Mouse (Mus musculus): ENCODE data around the gene Nbeal2. TPM values are rescaled to one million over a fixed set of nuclear protein-coding genes. Genes with fewer than 3 reads are reported as not detected.

Gene Nbeal2
- polyA plus RNA-seq, 1 experiment: 28.1 TPM

- TF ChIP-seq POLR2A (IDR thresholded peaks at IDR 0.05; ENCODE audit: low read depth, low read length): no peak
- no peak for TF ChIP-seq CTCF (IDR thresholded peaks at IDR 0.05; ENCODE audit: extremely low read depth, insufficient read length, insufficient replicate concordance, low read depth, low read length)
- Histone ChIP-seq H3K36me3 (ENCODE audit: control insufficient read depth, insufficient read depth, low read length) (no peaks in the 10 kb centered on the region), H3K4me1 (ENCODE audit: control insufficient read depth, insufficient read depth, insufficient read length, low read length) (peaks cover 23% of the 10 kb centered on the region), H3K4me3 (ENCODE audit: low read depth, low read length) (no peak overlapping the region), H3K27me3 (ENCODE audit: control insufficient read depth, insufficient read depth, low read length) (no peaks in the 10 kb centered on the region), H3K27ac (ENCODE audit: insufficient read depth, low read depth, low read length) (peak overlapping the region; percentile 20; the same call in 1 of the 2 replicates)
- 66% methylated on average over 8 of the region's 8 CpGs for WGBS
These were observed 22.5 kb upstream of the Nbeal2 start for GRCm38 (mm10) chr9:110676492-110676911.

- TF ChIP-seq CTCF (IDR thresholded peaks at IDR 0.05; ENCODE audit: extremely low read depth, insufficient read length, insufficient replicate concordance, low read depth, low read length) (no peak), POLR2A (IDR thresholded peaks at IDR 0.05; ENCODE audit: low read depth, low read length) (no peak)
- no peak overlapping the region for H3K27ac ChIP-seq (ENCODE audit: insufficient read depth, low read depth, low read length)
- H3K4me1 ChIP-seq (ENCODE audit: control insufficient read depth, insufficient read depth, insufficient read length, low read length): peaks cover 26% of the 10 kb centered on the region
- no peak overlapping the region for H3K4me3 ChIP-seq (ENCODE audit: low read depth, low read length)
- no peaks in the 10 kb centered on the region for H3K36me3 ChIP-seq (ENCODE audit: control insufficient read depth, insufficient read depth, low read length)
- 61% methylated on average over 10 of the region's 10 CpGs for WGBS
- no peaks in the 10 kb centered on the region for H3K27me3 ChIP-seq (ENCODE audit: control insufficient read depth, insufficient read depth, low read length)
These were observed 19.3 kb upstream of the Nbeal2 start for GRCm38 (mm10) chr9:110673107-110673752.

- WGBS: 67% methylated on average over 7 of the region's 7 CpGs
- H3K27ac ChIP-seq (ENCODE audit: insufficient read depth, low read depth, low read length): no peak overlapping the region
These were observed 18.6 kb upstream of the Nbeal2 start for GRCm38 (mm10) chr9:110672462-110673106.

GRCm38 (mm10) chr9:110669785-110670184, 15.8 kb upstream of the Nbeal2 start:
- H3K4me3 ChIP-seq (ENCODE audit: low read depth, low read length): no peak overlapping the region
- no peak overlapping the region for H3K27ac ChIP-seq (ENCODE audit: insufficient read depth, low read depth, low read length)
- H3K36me3 ChIP-seq (ENCODE audit: control insufficient read depth, insufficient read depth, low read length): no peaks in the 10 kb centered on the region
- 83% methylated on average over 5 of the region's 5 CpGs for WGBS
- no peak for TF ChIP-seq POLR2A (IDR thresholded peaks at IDR 0.05; ENCODE audit: low read depth, low read length)
- no peak for TF ChIP-seq CTCF (IDR thresholded peaks at IDR 0.05; ENCODE audit: extremely low read depth, insufficient read length, insufficient replicate concordance, low read depth, low read length)
- peaks cover 18% of the 10 kb centered on the region for H3K4me1 ChIP-seq (ENCODE audit: control insufficient read depth, insufficient read depth, insufficient read length, low read length)
- no peaks in the 10 kb centered on the region for H3K27me3 ChIP-seq (ENCODE audit: control insufficient read depth, insufficient read depth, low read length)

More at GRCm38 (mm10) chr9:110672462-110673106, 18.6 kb upstream of the Nbeal2 start:
- H3K27me3 ChIP-seq (ENCODE audit: control insufficient read depth, insufficient read depth, low read length): no peaks in the 10 kb centered on the region
- H3K4me1 ChIP-seq (ENCODE audit: control insufficient read depth, insufficient read depth, insufficient read length, low read length): peaks cover 28% of the 10 kb centered on the region
- no peaks in the 10 kb centered on the region for H3K36me3 ChIP-seq (ENCODE audit: control insufficient read depth, insufficient read depth, low read length)
- TF ChIP-seq CTCF (IDR thresholded peaks at IDR 0.05; ENCODE audit: extremely low read depth, insufficient read length, insufficient replicate concordance, low read depth, low read length): peak; percentile 64; the same call in 1 of the 2 replicates
- no peak for TF ChIP-seq POLR2A (IDR thresholded peaks at IDR 0.05; ENCODE audit: low read depth, low read length)
- no peak overlapping the region for H3K4me3 ChIP-seq (ENCODE audit: low read depth, low read length)

GRCm38 (mm10) chr9:110668601-110669293, 14.8 kb upstream of the Nbeal2 start:
- WGBS: 34% methylated on average over 6 of the region's 6 CpGs
- Histone ChIP-seq H3K4me1 (ENCODE audit: control insufficient read depth, insufficient read depth, insufficient read length, low read length) (peaks cover 18% of the 10 kb centered on the region), H3K27me3 (ENCODE audit: control insufficient read depth, insufficient read depth, low read length) (no peaks in the 10 kb centered on the region), H3K4me3 (ENCODE audit: low read depth, low read length) (no peak overlapping the region), H3K36me3 (ENCODE audit: control insufficient read depth, insufficient read depth, low read length) (no peaks in the 10 kb centered on the region), H3K27ac (ENCODE audit: insufficient read depth, low read depth, low read length) (no peak overlapping the region)
- TF ChIP-seq POLR2A (IDR thresholded peaks at IDR 0.05; ENCODE audit: low read depth, low read length): no peak

- TF ChIP-seq POLR2A (IDR thresholded peaks at IDR 0.05; ENCODE audit: low read depth, low read length) (no peak), CTCF (IDR thresholded peaks at IDR 0.05; ENCODE audit: extremely low read depth, insufficient read length, insufficient replicate concordance, low read depth, low read length) (no peak)
- Histone ChIP-seq H3K36me3 (ENCODE audit: control insufficient read depth, insufficient read depth, low read length) (no peaks in the 10 kb centered on the region), H3K27me3 (ENCODE audit: control insufficient read depth, insufficient read depth, low read length) (no peaks in the 10 kb centered on the region), H3K4me1 (ENCODE audit: control insufficient read depth, insufficient read depth, insufficient read length, low read length) (peaks cover 11% of the 10 kb centered on the region), H3K27ac (ENCODE audit: insufficient read depth, low read depth, low read length) (no peak overlapping the region), H3K4me3 (ENCODE audit: low read depth, low read length) (no peak overlapping the region)
- 56% methylated on average over 4 of the region's 4 CpGs for WGBS
These were observed 13.4 kb upstream of the Nbeal2 start for GRCm38 (mm10) chr9:110667219-110667836.

- no peak overlapping the region for H3K4me3 ChIP-seq (ENCODE audit: low read depth, low read length)
- H3K36me3 ChIP-seq (ENCODE audit: control insufficient read depth, insufficient read depth, low read length): no peaks in the 10 kb centered on the region
- H3K27me3 ChIP-seq (ENCODE audit: control insufficient read depth, insufficient read depth, low read length): no peaks in the 10 kb centered on the region
- no peak for TF ChIP-seq POLR2A (IDR thresholded peaks at IDR 0.05; ENCODE audit: low read depth, low read length)
- no peak for TF ChIP-seq CTCF (IDR thresholded peaks at IDR 0.05; ENCODE audit: extremely low read depth, insufficient read length, insufficient replicate concordance, low read depth, low read length)
- 72% methylated on average over 8 of the region's 8 CpGs for WGBS
- H3K4me1 ChIP-seq (ENCODE audit: control insufficient read depth, insufficient read depth, insufficient read length, low read length): peaks cover 10% of the 10 kb centered on the region
- no peak overlapping the region for H3K27ac ChIP-seq (ENCODE audit: insufficient read depth, low read depth, low read length)
These were observed 12.4 kb upstream of the Nbeal2 start for GRCm38 (mm10) chr9:110666374-110666773.

All from small intestine, adult 2 months (tissue).